Comparison of ENCODE assay signal across 8 mouse cellular contexts in the genomic region with DNA sequence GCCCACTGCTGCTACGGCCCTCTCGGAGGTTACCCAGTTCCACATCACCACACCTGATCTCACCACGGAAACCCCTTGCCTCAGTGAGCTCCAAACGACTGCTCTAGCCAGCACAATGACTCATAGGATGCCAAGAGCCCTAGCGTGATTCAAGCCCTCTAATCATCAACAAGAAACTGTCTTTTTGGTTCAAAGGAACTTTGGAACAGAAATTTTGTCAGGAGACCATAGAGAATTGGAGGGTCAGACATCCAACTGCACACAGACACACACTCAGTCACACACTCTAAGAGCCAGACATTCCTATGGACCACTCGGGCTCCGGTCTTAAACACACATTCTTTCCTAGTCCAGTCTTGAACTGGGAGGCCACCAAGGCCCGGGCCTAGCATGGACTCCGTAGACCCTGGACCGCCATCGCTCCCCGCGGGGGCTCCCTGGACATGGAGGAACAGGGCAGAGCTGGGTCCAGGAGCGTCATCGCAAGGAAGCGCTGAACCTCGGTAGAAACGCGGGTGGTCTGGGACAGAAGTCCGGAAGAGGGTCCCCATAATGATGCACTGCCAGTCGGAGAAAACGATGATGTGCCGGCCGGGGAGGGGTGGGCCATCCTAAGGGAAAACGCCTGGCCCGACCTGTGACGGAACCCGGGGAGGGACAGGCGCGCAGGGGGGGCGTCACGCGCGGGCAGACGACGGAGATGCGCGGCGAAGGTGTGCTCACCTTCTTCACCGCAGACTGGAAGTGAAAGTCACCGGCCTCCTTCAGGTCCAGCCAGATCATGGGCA. TPM values are rescaled to one million over a fixed set of nuclear protein-coding genes. Genes with fewer than 3 reads are reported as not detected.
A peak's percentile ranks its signal among the peaks of the same experiment; 100 is the strongest.
DNase-seq lines count a peak whose midpoint lies in the region; ATAC-seq lines count a peak whose summit lies in the region.

No protein-coding gene starts in this region.

- peak overlapping the region; percentile 93 for H3K9ac ChIP-seq in embryonic facial prominence, embryonic 14.5 days (ENCODE audit: low read depth, low read length)
- H3K9ac ChIP-seq in intestine, embryonic 15.5 days = peak overlapping the region; percentile 78

- peak; percentile 51 for DNase-seq in cerebellum, adult 9-10 months
- no peak for DNase-seq in cerebellum, postnatal 4 days (ENCODE audit: low spot score in 2 of 2)
- DNase-seq in spleen, adult 12 weeks (ENCODE audit: low spot score) = peak; percentile 29
- no peak for DNase-seq in spleen, postnatal 14 days (ENCODE audit: low spot score in 2 of 2)
- DNase-seq in embryonic facial prominence, embryonic 14.5 days (ENCODE audit: low spot score) = peak; percentile 35
- peak; percentile 59 for DNase-seq in naive thymus-derived CD4-positive, alpha-beta T cell, adult 2 months (ENCODE audit: low read depth)
- DNase-seq in thymus, postnatal 25 days = no peak

- peak; percentile 50 for ATAC-seq in embryonic facial prominence, embryonic 14.5 days (ENCODE audit: low read depth)
- ATAC-seq in intestine, embryonic 15.5 days = peak; percentile 69

- H3K27ac ChIP-seq in embryonic facial prominence, embryonic 14.5 days (replicated peaks; ENCODE audit: low read depth, low read length) = peak overlapping the region; percentile 76; the same call in 1 of the 2 replicates
- peak overlapping the region; percentile 80 for H3K27ac ChIP-seq in intestine, embryonic 15.5 days

- peaks cover 10% of the 10 kb centered on the region for H3K4me1 ChIP-seq in embryonic facial prominence, embryonic 14.5 days (ENCODE audit: control insufficient read depth, insufficient read depth, low read length)
- H3K4me1 ChIP-seq in intestine, embryonic 15.5 days (replicated peaks) = peaks cover 4% of the 10 kb centered on the region

- peak overlapping the region; percentile 89 for H3K4me2 ChIP-seq in embryonic facial prominence, embryonic 14.5 days (ENCODE audit: low read depth, low read length)
- peak overlapping the region; percentile 62 for H3K4me2 ChIP-seq in intestine, embryonic 15.5 days (replicated peaks)

- peak overlapping the region; percentile 83 for H3K4me3 ChIP-seq in embryonic facial prominence, embryonic 14.5 days (ENCODE audit: low read depth, low read length)
- H3K4me3 ChIP-seq in intestine, embryonic 15.5 days (replicated peaks) = peak overlapping the region; percentile 78

- WGBS in embryonic facial prominence, embryonic 14.5 days = 1% methylated on average over 29 of the region's 41 CpGs
- 1% methylated on average over 41 of the region's 41 CpGs for WGBS in intestine, embryonic 15.5 days

- H3K9me3 ChIP-seq in embryonic facial prominence, embryonic 14.5 days (ENCODE audit: control insufficient read depth, low read length) = no peaks in the 10 kb centered on the region
- no peaks in the 10 kb centered on the region for H3K9me3 ChIP-seq in intestine, embryonic 15.5 days

- H3K36me3 ChIP-seq in embryonic facial prominence, embryonic 14.5 days (ENCODE audit: control insufficient read depth, insufficient read depth, low read length) = 0 out of 2 replicates have a peak, but pooled peaks cover 4% of the 10 kb centered on the region
- H3K36me3 ChIP-seq in intestine, embryonic 15.5 days = no peaks in the 10 kb centered on the region

- H3K27me3 ChIP-seq in embryonic facial prominence, embryonic 14.5 days (replicated peaks; ENCODE audit: control insufficient read depth, insufficient read depth, low read length) = no peaks in the 10 kb centered on the region
- H3K27me3 ChIP-seq in intestine, embryonic 15.5 days (replicated peaks) = no peaks in the 10 kb centered on the region

RNA-seq across cellular contexts. Expression of gene Ptpn23, which starts 0.5 kb away (rescaled TPM):
- 15.3 and 16.6 TPM in 2 replicates for polyA plus RNA-seq in embryonic facial prominence, embryonic 14.5 days (2014; fragmentation: Nextera tagmentation; extraction: Ambion mirVana)
- polyA plus RNA-seq in intestine, embryonic 15.5 days (2015; fragmentation: Nextera tagmentation; extraction: Ambion mirVana) = 12.2 and 15.6 TPM in 2 replicates

RNA-seq across cellular contexts. Expression of gene Ngp, which starts 12.0 kb away (rescaled TPM):
- polyA plus RNA-seq in embryonic facial prominence, embryonic 14.5 days (2014; fragmentation: Nextera tagmentation; extraction: Ambion mirVana) = 7.4 and 10.8 TPM in 2 replicates
- 5.3 and 10.7 TPM in 2 replicates for polyA plus RNA-seq in intestine, embryonic 15.5 days (2015; fragmentation: Nextera tagmentation; extraction: Ambion mirVana)

Comparison
In these comparisons a context has a peak if more than half of its experiments do, and no peak if none do; other contexts are left out.
1. DNase-seq: peak in cerebellum, adult 9-10 months (single experiment), spleen, adult 12 weeks (single experiment), embryonic facial prominence, embryonic 14.5 days (single experiment) and naive thymus-derived CD4-positive, alpha-beta T cell, adult 2 months (single experiment); none in cerebellum, postnatal 4 days (0 of 2), spleen, postnatal 14 days (0 of 2) and thymus, postnatal 25 days (single experiment).